Comparison of ENCODE assay signal across 13 mouse cellular contexts in genomic region chr6:136096269-136096668, GRCm38 (mm10).
DNase-seq lines count a peak whose midpoint lies in the region; ATAC-seq and TF ChIP-seq lines count a peak whose summit lies in the region.
"Had no signal": no experiment of that assay in that cellular context is flagged by ENCODE, and none has a peak within 500 bp of the region (broad histone marks: within the 10 kb centered on the region; RNA-seq: fewer than 3 reads in every experiment).

No protein-coding gene starts in this region.

- no peak overlapping the region for H3K4me3 ChIP-seq in embryonic facial prominence, embryonic 11.5 days (ENCODE audit: low read depth, low read length)
- H3K4me3 ChIP-seq in cerebellum, adult 2 months (replicated peaks; ENCODE audit: insufficient read depth, low read depth, low read length) = no peak overlapping the region
- H3K4me3 ChIP-seq: erythroblast, embryonic 14.5 days; liver, embryonic 15.5 days had no signal

- H3K27ac ChIP-seq in embryonic facial prominence, embryonic 11.5 days (replicated peaks; ENCODE audit: low read depth, low read length) = no peak overlapping the region
- H3K27ac ChIP-seq in cerebellum, adult 2 months (ENCODE audit: insufficient read depth, low read length) = no peak overlapping the region
- H3K27ac ChIP-seq: liver, embryonic 15.5 days had no signal

- DNase-seq in cerebellum, postnatal 10 days = peak; percentile 41 to 42
- no peak for DNase-seq in cerebellum, adult 9-11 months
- peak; percentile 2 for DNase-seq in kidney, postnatal 14 days
- no peak for DNase-seq in kidney, adult 18-20 months
- DNase-seq in 416B (ENCODE audit: low read depth) = peak; percentile 15
- peak; percentile 21 for DNase-seq in embryonic facial prominence, embryonic 11.5 days (ENCODE audit: low spot score)
- no peak for DNase-seq in cerebellum, adult 2 months
- DNase-seq in gastrocnemius, adult 18-20 months (ENCODE audit: low spot score) = no peak
- DNase-seq: gastrocnemius, postnatal 10 days; heart, postnatal 36 days; layer of hippocampus, adult 9-11 months had no signal

- WGBS in embryonic facial prominence, embryonic 11.5 days = 24% methylated on average over 1 of the region's 1 CpGs
- WGBS in cerebellum, adult 2 months = 39% methylated on average over 1 of the region's 1 CpGs

- no peak; the same call in 1 of the 2 replicates for TF ChIP-seq CTCF in cerebellum, adult 2 months (IDR thresholded peaks at IDR 0.05; ENCODE audit: borderline replicate concordance, insufficient read depth, low read depth, low read length)

- no peaks in the 10 kb centered on the region for H3K4me1 ChIP-seq in embryonic facial prominence, embryonic 11.5 days (ENCODE audit: control insufficient read depth, insufficient read depth, low read length)
- H3K4me1 ChIP-seq in cerebellum, adult 2 months (ENCODE audit: control insufficient read depth, insufficient read depth, low read length) = no peaks in the 10 kb centered on the region
- H3K4me1 ChIP-seq: liver, embryonic 15.5 days had no signal

- no peaks in the 10 kb centered on the region for H3K27me3 ChIP-seq in embryonic facial prominence, embryonic 11.5 days (ENCODE audit: control insufficient read depth, insufficient read depth, low read length)
- H3K27me3 ChIP-seq in cerebellum, adult 2 months (ENCODE audit: control insufficient read depth, insufficient read depth, low read length) = no peaks in the 10 kb centered on the region
- H3K27me3 ChIP-seq: liver, embryonic 15.5 days had no signal

- no peak overlapping the region for H3K9ac ChIP-seq in embryonic facial prominence, embryonic 11.5 days (replicated peaks; ENCODE audit: low read length)
- H3K9ac ChIP-seq: liver, embryonic 15.5 days had no signal

- no peak for TF ChIP-seq POLR2A in cerebellum, adult 2 months (IDR thresholded peaks at IDR 0.05; ENCODE audit: borderline replicate concordance, insufficient read depth, low read length)

- no peaks in the 10 kb centered on the region for H3K36me3 ChIP-seq in embryonic facial prominence, embryonic 11.5 days (replicated peaks; ENCODE audit: control insufficient read depth, insufficient read depth, low read depth, low read length)
- H3K36me3 ChIP-seq: liver, embryonic 15.5 days had no signal

- no peak overlapping the region for H3K4me2 ChIP-seq in embryonic facial prominence, embryonic 11.5 days (ENCODE audit: low read depth, low read length)
- H3K4me2 ChIP-seq: liver, embryonic 15.5 days had no signal

- no peak for ATAC-seq in embryonic facial prominence, embryonic 11.5 days (replicated peaks; ENCODE audit: insufficient number of reproducible peaks, low FRiP score, low TSS enrichment, low read depth)

- H3K9me3 ChIP-seq in embryonic facial prominence, embryonic 11.5 days (replicated peaks; ENCODE audit: control insufficient read depth, low read length) = no peaks in the 10 kb centered on the region
- H3K9me3 ChIP-seq: liver, embryonic 15.5 days had no signal

Comparison
In these comparisons a context has a peak if more than half of its experiments do, and no peak if none do; other contexts are left out.
1. DNase-seq: peak in cerebellum, postnatal 10 days (2 of 2), kidney, postnatal 14 days (single experiment), 416B (single experiment) and embryonic facial prominence, embryonic 11.5 days (single experiment); none in cerebellum, adult 9-11 months (single experiment), kidney, adult 18-20 months (single experiment), cerebellum, adult 2 months (0 of 2) and gastrocnemius, adult 18-20 months (single experiment).